Comparison of ENCODE assay signal across 11 mouse cellular contexts in the genomic region with DNA sequence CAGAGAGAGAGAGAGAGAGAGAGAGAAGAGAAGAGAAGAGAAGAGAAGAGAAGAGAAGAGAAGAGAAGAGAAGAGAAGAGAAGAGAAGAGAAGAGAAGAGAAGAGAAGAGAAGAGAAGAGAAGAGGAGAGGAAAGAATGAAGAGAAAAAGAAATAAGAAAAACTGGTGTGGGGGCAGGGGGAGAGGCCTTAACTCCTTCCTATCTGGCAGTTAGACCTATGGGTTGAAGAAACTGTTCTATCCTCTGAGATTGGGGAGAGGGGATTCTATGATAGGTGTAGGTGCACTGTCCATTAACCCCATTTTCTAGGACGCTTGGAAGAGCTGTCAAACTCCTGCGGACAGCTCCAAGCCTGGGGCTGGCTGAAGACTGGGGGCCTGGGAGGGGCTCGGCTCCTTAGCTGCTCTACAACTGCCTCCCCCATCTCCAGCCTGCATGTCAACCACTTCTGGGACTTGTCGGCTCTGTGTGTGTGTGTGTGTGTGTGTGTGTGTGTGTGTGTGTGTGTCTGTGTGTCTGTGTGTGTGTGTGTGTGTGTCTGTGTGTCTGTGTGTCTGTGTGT. TPM values are rescaled to one million over a fixed set of nuclear protein-coding genes. Genes with fewer than 3 reads are reported as not detected.
DNase-seq lines count a peak whose midpoint lies in the region; ATAC-seq lines count a peak whose summit lies in the region.
"Not testable (repeated sequence)": the region's sequence is repeated elsewhere in the genome, so short reads cannot be mapped to it uniquely, and the experiment has no call there.
"Had no signal": no experiment of that assay in that cellular context is flagged by ENCODE, and none has a peak within 500 bp of the region (broad histone marks: within the 10 kb centered on the region; RNA-seq: fewer than 3 reads in every experiment).

No protein-coding gene starts in this region.

- H3K9me3 ChIP-seq in embryonic facial prominence, embryonic 10.5 days; forebrain, embryonic 12.5 days; heart, embryonic 15.5 days (replicated peaks); intestine, embryonic 15.5 days; limb, embryonic 13.5 days; lung, embryonic 15.5 days; stomach, embryonic 16.5 days (replicated peaks; ENCODE audit: control insufficient read depth, low read length): not testable (repeated sequence)

- peak overlapping the region; percentile 92 for H3K27ac ChIP-seq in embryonic facial prominence, embryonic 10.5 days (replicated peaks)
- H3K27ac ChIP-seq in forebrain, embryonic 12.5 days: peak overlapping the region; percentile 98; the same call in 1 of the 2 replicates
- H3K27ac ChIP-seq in heart, embryonic 15.5 days; intestine, embryonic 15.5 days; limb, embryonic 13.5 days; lung, embryonic 15.5 days; stomach, embryonic 16.5 days (ENCODE audit: low read length): not testable (repeated sequence)

- ATAC-seq in forebrain, embryonic 12.5 days (ENCODE audit: low FRiP score); heart, embryonic 15.5 days (replicated peaks; ENCODE audit: insufficient number of reproducible peaks, insufficient read depth, low FRiP score, low read depth); intestine, embryonic 15.5 days; limb, embryonic 13.5 days (ENCODE audit: low FRiP score, low read depth); lung, embryonic 15.5 days (ENCODE audit: borderline replicate concordance, extremely low read depth, low FRiP score, low TSS enrichment); stomach, embryonic 16.5 days (ENCODE audit: insufficient read depth, low FRiP score): not testable (repeated sequence)

- peaks cover 35% of the 10 kb centered on the region for H3K36me3 ChIP-seq in embryonic facial prominence, embryonic 10.5 days (replicated peaks)
- peaks cover 24% of the 10 kb centered on the region for H3K36me3 ChIP-seq in forebrain, embryonic 12.5 days (replicated peaks)
- H3K36me3 ChIP-seq in heart, embryonic 15.5 days; intestine, embryonic 15.5 days; lung, embryonic 15.5 days; stomach, embryonic 16.5 days (ENCODE audit: control insufficient read depth, insufficient read depth, low read length): not testable (repeated sequence)
- peaks cover 28% of the 10 kb centered on the region for H3K36me3 ChIP-seq in limb, embryonic 13.5 days

- H3K9ac ChIP-seq in forebrain, embryonic 12.5 days: peak overlapping the region; percentile 99
- not testable (repeated sequence) for H3K9ac ChIP-seq in heart, embryonic 15.5 days
- H3K9ac ChIP-seq in intestine, embryonic 15.5 days: 0 out of 2 replicates have a peak overlapping the region, but pooled peaks have one; percentile 20
- peak overlapping the region; percentile 94 for H3K9ac ChIP-seq in limb, embryonic 13.5 days
- H3K9ac ChIP-seq in lung, embryonic 15.5 days: peak overlapping the region; percentile 78
- peak overlapping the region; percentile 61; the same call in 1 of the 2 replicates for H3K9ac ChIP-seq in stomach, embryonic 16.5 days (ENCODE audit: low read length)

- 17% methylated on average over 4 of the region's 4 CpGs for WGBS in embryonic facial prominence, embryonic 10.5 days
- 12% methylated on average over 3 of the region's 4 CpGs for WGBS in forebrain, embryonic 12.5 days
- 14% methylated on average over 4 of the region's 4 CpGs for WGBS in heart, embryonic 15.5 days
- WGBS in intestine, embryonic 15.5 days: 10% methylated on average over 4 of the region's 4 CpGs
- WGBS in limb, embryonic 13.5 days: 12% methylated on average over 4 of the region's 4 CpGs
- WGBS in lung, embryonic 15.5 days: 8% methylated on average over 4 of the region's 4 CpGs
- WGBS in stomach, embryonic 16.5 days: 10% methylated on average over 4 of the region's 4 CpGs

- H3K4me3 ChIP-seq in embryonic facial prominence, embryonic 10.5 days: peak overlapping the region; percentile 85
- H3K4me3 ChIP-seq in forebrain, embryonic 12.5 days (replicated peaks): peak overlapping the region; percentile 82
- peak overlapping the region; percentile 67 for H3K4me3 ChIP-seq in heart, embryonic 15.5 days
- H3K4me3 ChIP-seq in intestine, embryonic 15.5 days (replicated peaks): peak overlapping the region; percentile 63
- H3K4me3 ChIP-seq in limb, embryonic 13.5 days: peak overlapping the region; percentile 75
- H3K4me3 ChIP-seq in lung, embryonic 15.5 days: peak overlapping the region; percentile 74
- peak overlapping the region; percentile 81 for H3K4me3 ChIP-seq in stomach, embryonic 16.5 days (replicated peaks; ENCODE audit: low read length)

- H3K4me1 ChIP-seq in embryonic facial prominence, embryonic 10.5 days: peaks cover 72% of the 10 kb centered on the region
- H3K4me1 ChIP-seq in forebrain, embryonic 12.5 days: peaks cover 78% of the 10 kb centered on the region
- peaks cover 55% of the 10 kb centered on the region for H3K4me1 ChIP-seq in heart, embryonic 15.5 days (replicated peaks)
- H3K4me1 ChIP-seq in intestine, embryonic 15.5 days (replicated peaks): peaks cover 33% of the 10 kb centered on the region
- peaks cover 51% of the 10 kb centered on the region for H3K4me1 ChIP-seq in limb, embryonic 13.5 days
- H3K4me1 ChIP-seq in lung, embryonic 15.5 days: peaks cover 41% of the 10 kb centered on the region
- peaks cover 49% of the 10 kb centered on the region for H3K4me1 ChIP-seq in stomach, embryonic 16.5 days (ENCODE audit: control insufficient read depth, insufficient read depth, low read length)

- DNase-seq in embryonic facial prominence, embryonic 10.5 days (ENCODE audit: low spot score): not testable (repeated sequence)
- peak; percentile 14 for DNase-seq in naive thymus-derived CD4-positive, alpha-beta T cell, adult 2 months (ENCODE audit: low read depth)

- peak overlapping the region; percentile 68 for H3K4me2 ChIP-seq in forebrain, embryonic 12.5 days
- H3K4me2 ChIP-seq in heart, embryonic 15.5 days: peak overlapping the region; percentile 91
- peak overlapping the region; percentile 76 for H3K4me2 ChIP-seq in intestine, embryonic 15.5 days (replicated peaks)
- H3K4me2 ChIP-seq in limb, embryonic 13.5 days (replicated peaks): peak overlapping the region; percentile 85
- peak overlapping the region; percentile 96 for H3K4me2 ChIP-seq in lung, embryonic 15.5 days
- H3K4me2 ChIP-seq in stomach, embryonic 16.5 days (ENCODE audit: low read depth, low read length): peak overlapping the region; percentile 79

- H3K27me3 ChIP-seq in embryonic facial prominence, embryonic 10.5 days (replicated peaks; ENCODE audit: low read depth, poor library complexity, severe bottlenecking); forebrain, embryonic 12.5 days; heart, embryonic 15.5 days; intestine, embryonic 15.5 days (replicated peaks); limb, embryonic 13.5 days; lung, embryonic 15.5 days; stomach, embryonic 16.5 days (ENCODE audit: control insufficient read depth, insufficient read depth, low read length): not testable (repeated sequence)

RNA-seq across cellular contexts. Expression of a gene that starts 1.2 kb away (rescaled TPM):
- polyA plus RNA-seq in embryonic facial prominence, embryonic 10.5 days (2016; fragmentation: Nextera tagmentation; extraction: Ambion mirVana): 35.5 and 42.5 TPM in 2 replicates
- 80.5 and 86.7 TPM in 2 replicates for polyA plus RNA-seq in forebrain, embryonic 12.5 days (2016; fragmentation: Nextera tagmentation; extraction: Ambion mirVana)
- 8.0 and 13.2 TPM in 2 replicates for polyA plus RNA-seq in heart, embryonic 15.5 days (2015; fragmentation: Nextera tagmentation; extraction: Ambion mirVana)
- polyA plus RNA-seq in intestine, embryonic 15.5 days (2015; fragmentation: Nextera tagmentation; extraction: Ambion mirVana): 15.0 and 15.3 TPM in 2 replicates
- 37.2 and 37.7 TPM in 2 replicates for polyA plus RNA-seq in limb, embryonic 13.5 days (2015; fragmentation: Nextera tagmentation; extraction: Ambion mirVana)
- 17.1 and 17.4 TPM in 2 replicates for polyA plus RNA-seq in lung, embryonic 15.5 days (2015; fragmentation: Nextera tagmentation; extraction: Ambion mirVana)
- 14.7 and 15.9 TPM in 2 replicates for polyA plus RNA-seq in stomach, embryonic 16.5 days (2015; fragmentation: Nextera tagmentation; extraction: Ambion mirVana)

RNA-seq across cellular contexts. Expression of a gene that starts 20.1 kb away (rescaled TPM):
- polyA plus RNA-seq in embryonic facial prominence, embryonic 10.5 days (2016; fragmentation: Nextera tagmentation; extraction: Ambion mirVana): 8.3 and 9.4 TPM in 2 replicates
- 16.6 and 17.7 TPM in 2 replicates for polyA plus RNA-seq in forebrain, embryonic 12.5 days (2016; fragmentation: Nextera tagmentation; extraction: Ambion mirVana)
- polyA plus RNA-seq in heart, embryonic 15.5 days (2015; fragmentation: Nextera tagmentation; extraction: Ambion mirVana): 5.0 and 6.6 TPM in 2 replicates
- 6.8 and 8.1 TPM in 2 replicates for polyA plus RNA-seq in intestine, embryonic 15.5 days (2015; fragmentation: Nextera tagmentation; extraction: Ambion mirVana)
- polyA plus RNA-seq in limb, embryonic 13.5 days (2015; fragmentation: Nextera tagmentation; extraction: Ambion mirVana): 11.4 and 11.8 TPM in 2 replicates
- polyA plus RNA-seq in lung, embryonic 15.5 days (2015; fragmentation: Nextera tagmentation; extraction: Ambion mirVana): 8.8 and 9.3 TPM in 2 replicates
- polyA plus RNA-seq in stomach, embryonic 16.5 days (2015; fragmentation: Nextera tagmentation; extraction: Ambion mirVana): 6.6 and 8.0 TPM in 2 replicates

RNA-seq across cellular contexts. Expression of a gene that starts 30.2 kb away (rescaled TPM):
- polyA plus RNA-seq in embryonic facial prominence, embryonic 10.5 days (2016; fragmentation: Nextera tagmentation; extraction: Ambion mirVana): 12.9 and 16.0 TPM in 2 replicates
- 17.3 and 19.4 TPM in 2 replicates for polyA plus RNA-seq in forebrain, embryonic 12.5 days (2016; fragmentation: Nextera tagmentation; extraction: Ambion mirVana)
- 114 and 117 TPM in 2 replicates for polyA plus RNA-seq in heart, embryonic 15.5 days (2015; fragmentation: Nextera tagmentation; extraction: Ambion mirVana)
- 30.8 and 31.2 TPM in 2 replicates for polyA plus RNA-seq in intestine, embryonic 15.5 days (2015; fragmentation: Nextera tagmentation; extraction: Ambion mirVana)
- polyA plus RNA-seq in limb, embryonic 13.5 days (2015; fragmentation: Nextera tagmentation; extraction: Ambion mirVana): 33.7 and 34.9 TPM in 2 replicates
- 27.8 and 30.9 TPM in 2 replicates for polyA plus RNA-seq in lung, embryonic 15.5 days (2015; fragmentation: Nextera tagmentation; extraction: Ambion mirVana)
- 37.9 and 39.3 TPM in 2 replicates for polyA plus RNA-seq in stomach, embryonic 16.5 days (2015; fragmentation: Nextera tagmentation; extraction: Ambion mirVana)

RNA-seq across cellular contexts. Expression of a gene that starts 34.8 kb away (rescaled TPM):
- polyA plus RNA-seq in embryonic facial prominence, embryonic 10.5 days (2016; fragmentation: Nextera tagmentation; extraction: Ambion mirVana): 0.17 TPM in 1 of 2 replicates, not detected in the other
- polyA plus RNA-seq in forebrain, embryonic 12.5 days (2016; fragmentation: Nextera tagmentation; extraction: Ambion mirVana): not detected in 2 replicates
- 22.1 and 24.7 TPM in 2 replicates for polyA plus RNA-seq in heart, embryonic 15.5 days (2015; fragmentation: Nextera tagmentation; extraction: Ambion mirVana)
- 0.19 TPM in 1 of 2 replicates, not detected in the other for polyA plus RNA-seq in intestine, embryonic 15.5 days (2015; fragmentation: Nextera tagmentation; extraction: Ambion mirVana)
- 6.1 and 7.1 TPM in 2 replicates for polyA plus RNA-seq in limb, embryonic 13.5 days (2015; fragmentation: Nextera tagmentation; extraction: Ambion mirVana)
- 0.69 and 0.96 TPM in 2 replicates for polyA plus RNA-seq in lung, embryonic 15.5 days (2015; fragmentation: Nextera tagmentation; extraction: Ambion mirVana)
- 0.41 and 3.2 TPM in 2 replicates for polyA plus RNA-seq in stomach, embryonic 16.5 days (2015; fragmentation: Nextera tagmentation; extraction: Ambion mirVana)
- polyA plus RNA-seq: CD4-positive, CD25-positive, alpha-beta regulatory T cell, adult 4 months; liver, adult 2 months had no signal

RNA-seq across cellular contexts. Expression of a gene that starts 43.5 kb away (rescaled TPM):
- polyA plus RNA-seq in embryonic facial prominence, embryonic 10.5 days (2016; fragmentation: Nextera tagmentation; extraction: Ambion mirVana): not detected in 2 replicates
- not detected in 2 replicates for polyA plus RNA-seq in forebrain, embryonic 12.5 days (2016; fragmentation: Nextera tagmentation; extraction: Ambion mirVana)
- polyA plus RNA-seq in heart, embryonic 15.5 days (2015; fragmentation: Nextera tagmentation; extraction: Ambion mirVana): 0.15 and 0.22 TPM in 2 replicates
- polyA plus RNA-seq in intestine, embryonic 15.5 days (2015; fragmentation: Nextera tagmentation; extraction: Ambion mirVana): not detected in 2 replicates
- polyA plus RNA-seq in limb, embryonic 13.5 days (2015; fragmentation: Nextera tagmentation; extraction: Ambion mirVana): not detected in 2 replicates
- polyA plus RNA-seq in lung, embryonic 15.5 days (2015; fragmentation: Nextera tagmentation; extraction: Ambion mirVana): not detected in 2 replicates
- polyA plus RNA-seq in stomach, embryonic 16.5 days (2015; fragmentation: Nextera tagmentation; extraction: Ambion mirVana): not detected in 2 replicates
- polyA plus RNA-seq: CD4-positive, CD25-positive, alpha-beta regulatory T cell, adult 4 months; liver, adult 2 months; Patski had no signal
